8 mouse cellular contexts compared by ENCODE assay signal in the genomic region with DNA sequence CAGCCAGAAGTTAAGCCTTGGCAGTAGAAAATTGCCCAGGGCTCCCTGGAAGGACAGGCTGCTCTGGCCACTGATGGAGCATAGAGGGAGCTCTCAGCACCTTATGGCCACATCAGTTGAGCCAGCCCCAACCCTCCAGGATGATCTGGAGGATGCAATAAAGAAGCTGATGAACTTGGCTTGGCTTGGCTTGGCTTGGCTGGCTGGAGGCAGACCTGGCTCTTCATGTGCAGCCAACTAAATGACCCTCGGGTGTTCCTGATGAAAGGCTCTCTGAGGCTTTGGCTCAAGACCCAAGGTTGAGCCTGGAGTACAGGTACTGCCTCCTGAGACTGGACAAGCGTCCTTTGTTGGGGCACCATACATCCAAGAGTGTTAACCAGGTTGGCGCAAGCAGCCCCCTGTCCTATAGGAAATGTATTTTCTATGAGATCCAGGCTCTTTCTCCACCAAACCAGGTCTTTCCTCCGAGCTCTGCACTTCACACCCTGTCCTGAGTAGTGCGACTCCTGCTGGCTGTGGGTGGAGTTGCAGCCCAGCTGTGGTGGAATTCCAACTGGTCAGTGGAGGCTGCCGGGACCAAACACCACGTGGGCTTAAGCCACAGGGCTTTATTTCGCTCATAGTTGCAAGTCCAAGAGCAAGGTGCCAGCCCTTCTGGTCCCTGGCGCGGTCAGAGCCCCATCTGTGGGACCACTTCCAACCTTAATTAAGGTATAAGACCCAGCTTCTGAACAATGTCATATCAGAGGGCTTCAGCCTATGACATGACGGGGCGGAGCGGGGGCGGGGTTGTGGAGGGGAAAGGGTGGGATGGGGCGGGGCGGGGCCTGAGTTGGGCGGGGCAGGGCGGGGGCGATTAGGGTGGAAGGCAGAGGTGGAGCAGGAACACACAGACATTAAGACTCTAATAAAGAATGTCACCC. TPM values are rescaled to one million over a fixed set of nuclear protein-coding genes. Genes with fewer than 3 reads are reported as not detected.
A peak's percentile ranks its signal among the peaks of the same experiment; 100 is the strongest.
DNase-seq lines count a peak whose midpoint lies in the region; ATAC-seq and TF ChIP-seq lines count a peak whose summit lies in the region.

No protein-coding gene starts in this region.

- peaks cover 48% of the 10 kb centered on the region for H3K27me3 ChIP-seq in E14TG2a.4 (ENCODE audit: insufficient read depth, low read length)
- H3K27me3 ChIP-seq in heart, embryonic 14.5 days (ENCODE audit: control insufficient read depth, insufficient read depth, low read length): no peaks in the 10 kb centered on the region
- H3K27me3 ChIP-seq in kidney, postnatal 0 days (ENCODE audit: insufficient read depth, low read length): no peaks in the 10 kb centered on the region

- H3K27ac ChIP-seq in brown adipose tissue, adult 24 weeks (replicated peaks; ENCODE audit: low read depth, low read length): peak overlapping the region; percentile 47; the same call in 1 of the 2 replicates
- H3K27ac ChIP-seq in heart, embryonic 14.5 days (replicated peaks in 1 of 2; ENCODE audit: control insufficient read depth in 1 of 2, insufficient read depth in 1 of 2, low read depth in 2 of 2, low read length in 2 of 2): no peak overlapping the region
- no peak overlapping the region for H3K27ac ChIP-seq in kidney, postnatal 0 days
- H3K27ac ChIP-seq in olfactory bulb, adult 2 months (ENCODE audit: insufficient read depth, low read depth, low read length): no peak overlapping the region

- no peaks in the 10 kb centered on the region for H3K9me3 ChIP-seq in E14TG2a.4 (ENCODE audit: low read length)
- no peaks in the 10 kb centered on the region for H3K9me3 ChIP-seq in heart, embryonic 14.5 days (ENCODE audit: control insufficient read depth, low read length)
- no peaks in the 10 kb centered on the region for H3K9me3 ChIP-seq in kidney, postnatal 0 days (replicated peaks; ENCODE audit: low read length)

- TF ChIP-seq CTCF in E14TG2a.4 (conservative IDR thresholded peaks at IDR 0.05; ENCODE audit: low read length): peak; percentile 98
- TF ChIP-seq CTCF in kidney, postnatal 0 days (IDR thresholded peaks at IDR 0.05; ENCODE audit: low read depth): peak; percentile 98
- TF ChIP-seq CTCF in olfactory bulb, adult 2 months (IDR thresholded peaks at IDR 0.05; ENCODE audit: insufficient read depth, low read depth, low read length): peak; percentile 91

- peak; percentile 79 for ATAC-seq in erythroid progenitor cell, adult 5-6 weeks (replicated peaks; ENCODE audit: low FRiP score, poor library complexity, severe bottlenecking)
- ATAC-seq in heart, embryonic 14.5 days (ENCODE audit: insufficient number of reproducible peaks, insufficient read depth, low FRiP score, low read depth): 0 out of 2 replicates have a peak, but pooled peaks have one; percentile 23
- peak; percentile 81 for ATAC-seq in kidney, postnatal 0 days (replicated peaks; ENCODE audit: low FRiP score, low read depth)

- 6% methylated on average over 19 of the region's 19 CpGs for WGBS in heart, embryonic 14.5 days
- WGBS in kidney, postnatal 0 days: 12% methylated on average over 19 of the region's 19 CpGs
- 18% methylated on average over 19 of the region's 19 CpGs for WGBS in olfactory bulb, adult 2 months

- peak overlapping the region; percentile 58 for H3K4me2 ChIP-seq in heart, embryonic 14.5 days (ENCODE audit: low read length)
- peak overlapping the region; percentile 39 for H3K4me2 ChIP-seq in kidney, postnatal 0 days (ENCODE audit: low read length)

- no peak overlapping the region for H3K9ac ChIP-seq in heart, embryonic 14.5 days (ENCODE audit: low read length)
- no peak overlapping the region for H3K9ac ChIP-seq in kidney, postnatal 0 days (ENCODE audit: low read depth, low read length)

- TF ChIP-seq POLR2A in olfactory bulb, adult 2 months (IDR thresholded peaks at IDR 0.05; ENCODE audit: insufficient read depth, low read depth, low read length): no peak

- H3K4me3 ChIP-seq in E14TG2a.4 (replicated peaks; ENCODE audit: low read length): peak overlapping the region; percentile 74
- peak overlapping the region; percentile 55 for H3K4me3 ChIP-seq in brown adipose tissue, adult 24 weeks (ENCODE audit: insufficient read depth, low read depth, low read length)
- H3K4me3 ChIP-seq in heart, embryonic 14.5 days (ENCODE audit: control insufficient read depth in 1 of 2, insufficient read depth in 1 of 2, low read depth in 1 of 2, low read length in 2 of 2): peak overlapping the region; percentile 20 to 37; a peak in 3 of 4 replicates
- H3K4me3 ChIP-seq in kidney, postnatal 0 days (replicated peaks; ENCODE audit: low read depth, low read length): no peak overlapping the region
- H3K4me3 ChIP-seq in olfactory bulb, adult 2 months (ENCODE audit: insufficient read depth, low read depth, low read length): no peak overlapping the region

- peak; percentile 89 for DNase-seq in kidney, postnatal 0 days (ENCODE audit: low spot score)
- DNase-seq in lung, adult 18-20 months: peak; percentile 77 to 85
- DNase-seq in thymus, postnatal 36 days: peak; percentile 43 to 54

- peaks cover 37% of the 10 kb centered on the region for H3K4me1 ChIP-seq in E14TG2a.4 (replicated peaks; ENCODE audit: low read depth, low read length)
- no peaks in the 10 kb centered on the region; the same call in 1 of the 2 replicates for H3K4me1 ChIP-seq in brown adipose tissue, adult 24 weeks (ENCODE audit: control insufficient read depth, insufficient read depth, insufficient read length, low read length)
- H3K4me1 ChIP-seq in heart, embryonic 14.5 days (ENCODE audit: control insufficient read depth in 2 of 2, insufficient read depth in 2 of 2, low read length in 2 of 2): peaks cover 6% of the 10 kb centered on the region in 2 experiments; a peak in 1 of 4 replicates
- H3K4me1 ChIP-seq in kidney, postnatal 0 days (replicated peaks; ENCODE audit: insufficient read depth, low read length): no peaks in the 10 kb centered on the region
- peaks cover 17% of the 10 kb centered on the region; the same call in 1 of the 2 replicates for H3K4me1 ChIP-seq in olfactory bulb, adult 2 months (ENCODE audit: control insufficient read depth, insufficient read depth, low read length)

- H3K36me3 ChIP-seq in E14TG2a.4 (ENCODE audit: insufficient read depth, low read length): no peaks in the 10 kb centered on the region
- no peaks in the 10 kb centered on the region for H3K36me3 ChIP-seq in heart, embryonic 14.5 days (ENCODE audit: control insufficient read depth, insufficient read depth, low read length)
- no peaks in the 10 kb centered on the region for H3K36me3 ChIP-seq in kidney, postnatal 0 days (ENCODE audit: insufficient read depth, low read length)

RNA-seq across cellular contexts. Expression of gene Arhgef16, which starts 55.1 kb away (rescaled TPM):
- not detected in 2 replicates for polyA plus RNA-seq in brown adipose tissue, adult 24 weeks (2012; ENCODE audit: insufficient read depth, insufficient read length, missing spikeins)
- total RNA-seq in erythroid progenitor cell, adult 5-6 weeks (2015; ENCODE audit: low replicate concordance): not detected in 2 replicates
- total RNA-seq in erythroid progenitor cell, adult 5-6 weeks (2017; ENCODE audit: low replicate concordance): not detected in 2 replicates
- polyA plus RNA-seq in heart, embryonic 14.5 days (2014; fragmentation: Nextera tagmentation; extraction: Ambion mirVana): 0.97 and 1.6 TPM in 2 replicates
- 39.8 and 44.6 TPM in 2 replicates for polyA plus RNA-seq in kidney, postnatal 0 days (2015; fragmentation: Nextera tagmentation; extraction: Ambion mirVana)
- polyA plus RNA-seq in olfactory bulb, adult 2 months (2012; ENCODE audit: insufficient read depth, insufficient read length, low replicate concordance, missing spikeins): not detected in 2 replicates

Comparison
In these comparisons a context has a peak if more than half of its experiments do, and no peak if none do; other contexts are left out.
1. H3K4me3 ChIP-seq: peak in E14TG2a.4 (single experiment), brown adipose tissue, adult 24 weeks (single experiment) and heart, embryonic 14.5 days (2 of 2); none in kidney, postnatal 0 days (single experiment) and olfactory bulb, adult 2 months (single experiment).
2. ATAC-seq: peak in every context shown above with its lines; median percentile 81 in kidney, postnatal 0 days; 79 in erythroid progenitor cell, adult 5-6 weeks; 23 in heart, embryonic 14.5 days.
3. RNA of gene Arhgef16, which starts 55.1 kb away (polyA plus RNA-seq): 39.8 to 44.6 TPM in kidney, postnatal 0 days; 0.97 to 1.6 TPM in heart, embryonic 14.5 days, not detected in brown adipose tissue, adult 24 weeks and not detected in olfactory bulb, adult 2 months; every median in the first group is over 10 times any median in the second.
4. Peak in every context shown above with its lines, with median percentiles within 50 percentile points of each other: CTCF ChIP-seq and DNase-seq.